Mouse (Mus musculus) CH12.LX (cell line): ENCODE data around the gene Pik3r4. TPM values are rescaled to one million over a fixed set of nuclear protein-coding genes. Genes with fewer than 3 reads are reported as not detected.
"Not testable (repeated sequence)": the region's sequence is repeated elsewhere in the genome, so short reads cannot be mapped to it uniquely, and the experiment has no call there.

Source experiments
- DNase-seq: peaks from one replicate; pipeline ENCODE4 v3.0.0-alpha.2; 2013; ENCODE audit errors: extremely low read depth
- H3K27ac ChIP-seq: 2 replicates; pipeline ENCODE4 v1.5.1; 2012; ENCODE audit warnings: low read depth, mild to moderate bottlenecking, control low read depth, moderate library complexity; ENCODE audit not compliant: insufficient read depth
- H3K27me3 ChIP-seq: replicated peaks from 2 replicates; pipeline ENCODE3; 2012; ENCODE audit warnings: inconsistent platforms
- H3K36me3 ChIP-seq, 2 experiments: replicated peaks in 1 of 2; 2 replicates each; pipeline versions ENCODE3 to v1.6.1; 2012; ENCODE audit warnings: inconsistent platforms in 1 of 2, low read length in 1 of 2, mild to moderate bottlenecking in 1 of 2, mixed read lengths in 1 of 2, moderate library complexity in 1 of 2; ENCODE audit not compliant: control insufficient read depth in 1 of 2, insufficient read depth in 1 of 2
- H3K4me1 ChIP-seq, 2 experiments: 2 replicates each; pipeline ENCODE4 v1.6.1; 2012; ENCODE audit warnings: inconsistent platforms in 1 of 2, moderate library complexity in 1 of 2; ENCODE audit not compliant: insufficient read depth in 2 of 2, control insufficient read depth in 1 of 2
- H3K4me2 ChIP-seq: 2 replicates; pipeline ENCODE4 v1.6.1; 2012; ENCODE audit warnings: low read depth, mild to moderate bottlenecking, control low read depth; ENCODE audit not compliant: poor library complexity, insufficient read depth, severe bottlenecking
- H3K4me3 ChIP-seq, 3 experiments: fragments of 150-350 bp in 1 of 3; sonication (generic) in 1 of 3; replicated peaks in 1 of 3; 2 replicates each; pipeline versions ENCODE3 to v1.5.1; 2011 to 2012; ENCODE audit warnings: low read depth in 2 of 3, low read length in 2 of 3, mild to moderate bottlenecking in 2 of 3, moderate library complexity in 2 of 3, control low read depth in 1 of 3, improper control_type of control experiment in 1 of 3, inconsistent platforms in 1 of 3, mixed read lengths in 1 of 3; ENCODE audit not compliant: poor library complexity in 1 of 3
- H3K79me2 ChIP-seq: replicated peaks from 2 replicates; pipeline ENCODE4 v1.6.1; 2012; ENCODE audit warnings: mild to moderate bottlenecking, moderate library complexity; ENCODE audit not compliant: control insufficient read depth, poor library complexity, insufficient read depth, severe bottlenecking; ENCODE audit errors: extremely low read depth
- H3K9ac ChIP-seq: 2 replicates; pipeline ENCODE4 v1.6.1; 2012; ENCODE audit warnings: low read depth, mild to moderate bottlenecking, control low read depth, moderate library complexity; ENCODE audit not compliant: insufficient read depth
- H3K9me3 ChIP-seq: replicated peaks from 2 replicates; pipeline ENCODE3; 2012; ENCODE audit warnings: low read length, inconsistent platforms, mixed read lengths
- CHD1 ChIP-seq: IDR thresholded peaks from 2 replicates; pipeline ENCODE4 v1.6.1; 2012; ENCODE audit warnings: low read depth, low read length, improper control_type of control experiment, inconsistent platforms
- CTCF ChIP-seq, 2 experiments: IDR thresholded peaks in 1 of 2; conservative IDR thresholded peaks in 1 of 2; 2 replicates each; pipeline ENCODE4 v1.5.1; 2011 to 2012; ENCODE audit warnings: low read depth in 2 of 2, low read length in 2 of 2, improper control_type of control experiment in 1 of 2, inconsistent platforms in 1 of 2, mild to moderate bottlenecking in 1 of 2, moderate library complexity in 1 of 2
- GABPA ChIP-seq: IDR thresholded peaks from 2 replicates; pipeline ENCODE4 v1.6.1; 2012; ENCODE audit warnings: low read depth, low read length, improper control_type of control experiment, inconsistent platforms; ENCODE audit not compliant: insufficient replicate concordance
- HCFC1 ChIP-seq: IDR thresholded peaks from 2 replicates; pipeline ENCODE4 v1.6.1; 2012; ENCODE audit warnings: low read depth, mild to moderate bottlenecking, inconsistent platforms, low read length, improper control_type of control experiment
- MAX ChIP-seq: IDR thresholded peaks from 2 replicates; pipeline ENCODE4 v1.6.1; 2011; ENCODE audit warnings: low read length, improper control_type of control experiment
- MAZ ChIP-seq: IDR thresholded peaks from 2 replicates; pipeline ENCODE4 v1.6.1; 2012; ENCODE audit warnings: low read depth, mild to moderate bottlenecking, inconsistent platforms, low read length, improper control_type of control experiment, moderate library complexity
- MEF2A ChIP-seq: IDR thresholded peaks from 2 replicates; pipeline ENCODE4 v1.6.1; 2014; ENCODE audit warnings: low read depth, mild to moderate bottlenecking, inconsistent platforms, low read length, improper control_type of control experiment, borderline replicate concordance
- MXI1 ChIP-seq: IDR thresholded peaks from 2 replicates; pipeline ENCODE4 v1.6.1; 2011; ENCODE audit warnings: mild to moderate bottlenecking, low read depth, low read length, improper control_type of control experiment
- NELFE ChIP-seq: IDR thresholded peaks from 2 replicates; pipeline ENCODE4 v1.6.1; 2011; ENCODE audit warnings: low read depth, low read length, improper control_type of control experiment
- NRF1 ChIP-seq: IDR thresholded peaks from 2 replicates; pipeline ENCODE4 v1.6.1; 2014; ENCODE audit warnings: low read depth, mild to moderate bottlenecking, inconsistent platforms, low read length, improper control_type of control experiment, moderate library complexity
- POLR2AphosphoS2 ChIP-seq: IDR thresholded peaks from 2 replicates; pipeline ENCODE4 v1.6.1; 2011; ENCODE audit warnings: low read depth, low read length, improper control_type of control experiment
- RAD21 ChIP-seq: IDR thresholded peaks from 2 replicates; pipeline ENCODE4 v1.6.1; 2011; ENCODE audit warnings: low read depth, mild to moderate bottlenecking, low read length, improper control_type of control experiment, moderate library complexity
- RCOR1 ChIP-seq: conservative IDR thresholded peaks from 2 replicates; pipeline ENCODE4 v1.6.1; 2012; ENCODE audit warnings: low read depth, mild to moderate bottlenecking, inconsistent platforms, low read length, improper control_type of control experiment
- SIN3A ChIP-seq: IDR thresholded peaks from 2 replicates; pipeline ENCODE4 v1.6.1; 2012; ENCODE audit warnings: low read length, improper control_type of control experiment, inconsistent platforms
- SMC3 ChIP-seq: IDR thresholded peaks from 2 replicates; pipeline ENCODE4 v1.6.1; 2011; ENCODE audit warnings: low read depth, low read length, improper control_type of control experiment
- TBP ChIP-seq: conservative IDR thresholded peaks from 2 replicates; pipeline ENCODE4 v1.6.1; 2011; ENCODE audit warnings: low read depth, low read length, improper control_type of control experiment
- TCF12 ChIP-seq: IDR thresholded peaks from 2 replicates; pipeline ENCODE4 v1.6.1; 2014; ENCODE audit warnings: low read depth, mild to moderate bottlenecking, inconsistent platforms, low read length, improper control_type of control experiment
- dilution Hi-C: fragments of 300-500 bp; cut with MboI; formaldehyde crosslinking; loops from 2 replicates; pipeline ENCODE4 v1.14.3; 2020; ENCODE audit warnings: low sequenced_read_pairs; ENCODE audit not compliant: extremely low pct_unique_long_range_greater_than_20kb, extremely low pct_ligation_motif_present
- in situ Hi-C: fragments of 300-500 bp; cut with MboI; formaldehyde crosslinking; loops from 3 replicates; pipeline ENCODE4 v1.14.3; 2019; ENCODE audit warnings: low sequenced_read_pairs, low pct_ligation_motif_present, low pct_unique_long_range_greater_than_20kb, mixed read lengths
- polyA plus RNA-seq: library from polyadenylated mRNA; unstranded; fragments of >175 nt; gene quantifications from 2 replicates; pipeline ENCODE4 v1.2.1, GENCODE M21; 2012; ENCODE audit warnings: low read depth; ENCODE audit not compliant: insufficient read length
- total RNA-seq, 2 experiments: library from RNA; depleted of rRNA; stranded (reverse); fragments of 300-350 nt in 1 of 2; fragments of >200 nt in 1 of 2; gene quantifications; 2 replicates each; pipeline ENCODE4 v1.2.3; 2012 to 2014

The Pik3r4 gene
- total and polyA plus RNA-seq, 3 experiments, result 11.4 to 24.5 (median 18.3) TPM

DNA sequence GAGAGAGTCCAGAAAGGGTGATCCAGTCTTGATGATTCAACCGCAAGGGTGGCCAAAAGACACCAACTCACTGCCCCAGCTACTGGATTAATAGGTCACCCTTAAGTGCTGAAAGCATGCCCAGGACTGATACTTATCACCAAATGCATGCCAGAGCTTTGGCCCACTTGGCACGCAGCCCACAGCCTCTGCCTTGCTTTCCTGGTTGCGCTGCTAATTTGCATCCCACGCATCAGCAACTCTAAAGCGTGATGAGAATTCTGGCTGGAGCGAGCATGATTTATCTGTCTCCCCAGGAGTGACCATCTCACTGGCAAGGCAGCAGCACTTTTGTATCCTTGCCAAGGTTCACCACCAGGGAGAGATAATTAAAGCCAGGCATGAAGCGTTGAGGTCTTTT is 29.9 kb upstream of the Pik3r4 start:
- peaks cover 2% of the 10 kb centered on the region for H3K27me3 ChIP-seq
- DNase-seq, result no peak
- H3K9ac ChIP-seq, result no peak overlapping the region
- no peaks in the 10 kb centered on the region for H3K4me1 ChIP-seq
- in situ Hi-C loops, result no loop called here
- no peaks in the 10 kb centered on the region for H3K79me2 ChIP-seq
- H3K9me3 ChIP-seq, result peaks cover 11% of the 10 kb centered on the region
- TF ChIP-seq HCFC1 (no peak), NELFE (no peak), TCF12 (no peak), NRF1 (no peak), MXI1 (no peak), RAD21 (no peak)
- TF ChIP-seq, all 38 proteins: peak for 0
- Histone ChIP-seq H3K27ac (no peak overlapping the region), H3K4me3 (no peak overlapping the region), H3K36me3 (no peaks in the 10 kb centered on the region), H3K4me2 (no peak overlapping the region)
- dilution Hi-C loops, result no loop called here

DNA sequence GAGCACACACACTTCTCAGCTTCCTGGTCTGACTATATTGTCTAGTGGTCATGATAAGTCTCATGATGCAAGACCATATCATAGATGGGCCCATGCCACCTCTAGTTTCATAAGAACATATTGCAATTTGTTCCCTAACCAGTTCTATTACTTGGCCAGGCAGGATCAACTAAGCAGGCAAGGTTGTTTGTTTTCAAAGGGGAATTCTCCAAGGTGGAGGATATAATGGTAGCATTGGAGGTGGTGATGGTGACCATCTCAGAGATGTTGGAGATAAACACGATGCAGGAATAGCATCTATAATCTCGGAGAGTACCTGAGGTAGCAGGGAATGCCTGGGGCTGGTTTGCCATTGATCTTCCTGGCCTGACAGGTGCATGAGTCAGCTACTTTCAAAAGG is 26.8 kb upstream of the Pik3r4 start:
- Histone ChIP-seq H3K9me3 (peaks cover 11% of the 10 kb centered on the region), H3K79me2 (no peaks in the 10 kb centered on the region), H3K27ac (no peak overlapping the region), H3K27me3 (peaks cover 4% of the 10 kb centered on the region), H3K4me2 (no peak overlapping the region), H3K36me3 (no peaks in the 10 kb centered on the region), H3K9ac (no peak overlapping the region), H3K4me3 (no peak overlapping the region), H3K4me1 (no peaks in the 10 kb centered on the region)
- TF ChIP-seq CHD1 (no peak), SIN3A (no peak), POLR2AphosphoS2 (no peak), GABPA (no peak), MAX (no peak), TBP (no peak), HCFC1 (no peak), NRF1 (no peak), RCOR1 (no peak), MEF2A (no peak), MAZ (no peak)
- dilution Hi-C loops (no loop called here), in situ Hi-C loops (no loop called here)
- DNase-seq, result no peak

DNA sequence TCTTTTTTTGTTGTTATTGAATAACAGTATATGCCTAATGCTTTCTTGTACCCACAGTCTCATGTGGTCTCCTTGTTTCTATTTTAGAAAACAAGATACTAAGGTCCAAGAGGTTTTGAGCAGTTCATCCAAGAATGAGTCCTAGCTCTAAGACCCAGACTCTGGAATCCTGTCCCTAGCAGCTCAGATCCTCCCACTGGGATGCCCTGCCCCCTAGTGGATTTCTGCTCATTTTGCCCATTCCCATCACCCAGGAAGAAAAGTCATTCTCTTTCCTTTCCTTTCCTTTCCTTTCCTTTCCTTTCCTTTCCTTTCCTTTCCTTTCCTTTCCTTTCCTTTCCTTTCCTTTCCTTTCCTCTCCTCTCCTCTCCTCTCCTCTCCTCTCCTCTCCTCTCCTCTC is 25.5 kb upstream of the Pik3r4 start:
- H3K27ac ChIP-seq, H3K27me3 ChIP-seq, H3K9ac ChIP-seq, H3K9me3 ChIP-seq, dilution Hi-C loops, H3K79me2 ChIP-seq, H3K4me3 ChIP-seq, H3K4me1 ChIP-seq, H3K4me2 ChIP-seq, in situ Hi-C loops, H3K36me3 ChIP-seq: not testable (repeated sequence)
- TF ChIP-seq SMC3 (peak; percentile 69), RAD21 (peak; percentile 75), CTCF (conservative IDR thresholded peaks at IDR 0.05 in 1 of 2, IDR thresholded peaks at IDR 0.05 in 1 of 2; ENCODE audit: low read depth in 2 of 2, low read length in 2 of 2) (peak; percentile 46 to 71; a peak in 3 of 4 replicates)
- DNase-seq, result peak; percentile 19
